9 mouse cellular contexts compared by ENCODE assay signal in the genomic region with DNA sequence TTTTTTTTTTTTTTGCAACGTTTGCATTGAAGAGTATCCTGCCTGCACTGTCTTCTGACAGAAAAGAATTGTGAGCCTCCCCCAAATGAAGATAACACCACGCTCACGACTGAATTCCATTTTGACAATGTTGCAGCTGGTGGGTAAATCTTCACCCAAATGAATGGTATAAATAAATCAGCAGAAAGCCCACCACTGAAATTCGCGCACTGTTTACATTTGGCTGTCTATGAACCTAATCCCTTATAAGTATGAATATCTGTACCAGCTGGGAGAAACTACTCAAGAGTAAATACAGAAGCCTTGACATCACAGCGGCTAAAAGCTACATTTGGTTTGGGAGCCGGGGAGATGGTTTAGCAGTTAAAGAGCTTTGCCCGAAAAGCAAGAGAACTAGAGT.
A peak's percentile ranks its signal among the peaks of the same experiment; 100 is the strongest.
DNase-seq lines count a peak whose midpoint lies in the region; ATAC-seq lines count a peak whose summit lies in the region.
"Had no signal": no experiment of that assay in that cellular context is flagged by ENCODE, and none has a peak within 500 bp of the region (broad histone marks: within the 10 kb centered on the region; RNA-seq: fewer than 3 reads in every experiment).

No protein-coding gene starts in this region.

- no peak for ATAC-seq in lung, embryonic 16.5 days (ENCODE audit: low read depth)
- ATAC-seq in stomach, embryonic 14.5 days (ENCODE audit: insufficient number of reproducible peaks, insufficient read depth, low FRiP score, low read depth), result peak; percentile 71; the same call in 1 of the 2 replicates

- WGBS in lung, embryonic 16.5 days, result 22% methylated on average over 8 of the region's 8 CpGs
- WGBS in limb, embryonic 10.5 days, result 68% methylated on average over 8 of the region's 8 CpGs
- WGBS in stomach, embryonic 14.5 days, result 14% methylated on average over 8 of the region's 8 CpGs

- no peaks in the 10 kb centered on the region for H3K27me3 ChIP-seq in lung, embryonic 16.5 days (ENCODE audit: control insufficient read depth, insufficient read depth, low read depth, low read length)
- H3K27me3 ChIP-seq in limb, embryonic 10.5 days (ENCODE audit: low read depth, poor library complexity, severe bottlenecking), result no peaks in the 10 kb centered on the region
- no peaks in the 10 kb centered on the region for H3K27me3 ChIP-seq in stomach, embryonic 14.5 days (ENCODE audit: control insufficient read depth, insufficient read depth, low read length)

- H3K4me1 ChIP-seq in lung, embryonic 16.5 days (replicated peaks; ENCODE audit: control insufficient read depth, insufficient read depth, low read length), result peaks cover 4% of the 10 kb centered on the region; the same call in 1 of the 2 replicates
- peaks cover 15% of the 10 kb centered on the region for H3K4me1 ChIP-seq in limb, embryonic 10.5 days
- no peaks in the 10 kb centered on the region; the same call in 1 of the 2 replicates for H3K4me1 ChIP-seq in stomach, embryonic 14.5 days (ENCODE audit: control insufficient read depth, insufficient read depth, low read length)

- no peak overlapping the region; the same call in 1 of the 2 replicates for H3K9ac ChIP-seq in lung, embryonic 16.5 days (ENCODE audit: low read length)
- H3K9ac ChIP-seq in stomach, embryonic 14.5 days (replicated peaks; ENCODE audit: low read depth, low read length), result no peak overlapping the region

- H3K27ac ChIP-seq in lung, embryonic 16.5 days (ENCODE audit: low read length), result no peak overlapping the region
- peak overlapping the region; percentile 81 for H3K27ac ChIP-seq in limb, embryonic 10.5 days
- H3K27ac ChIP-seq in stomach, embryonic 14.5 days (ENCODE audit: low read length), result peak overlapping the region; percentile 52

- H3K4me2 ChIP-seq in lung, embryonic 16.5 days (ENCODE audit: low read depth, low read length), result peak overlapping the region; percentile 73
- H3K4me2 ChIP-seq in stomach, embryonic 14.5 days (replicated peaks; ENCODE audit: low read depth, low read length), result peak overlapping the region; percentile 64

- no peaks in the 10 kb centered on the region for H3K9me3 ChIP-seq in lung, embryonic 16.5 days (ENCODE audit: control insufficient read depth, low read length)
- H3K9me3 ChIP-seq in limb, embryonic 10.5 days (replicated peaks), result no peaks in the 10 kb centered on the region
- no peaks in the 10 kb centered on the region for H3K9me3 ChIP-seq in stomach, embryonic 14.5 days (ENCODE audit: control insufficient read depth, low read depth, low read length)

- DNase-seq in embryo, embryonic 10.5 days (ENCODE audit: low spot score), result peak; percentile 15
- DNase-seq in embryo, embryonic 9.5 days (ENCODE audit: extremely low spot score), result no peak
- DNase-seq in lung, postnatal 25 days (ENCODE audit: low spot score), result no peak
- DNase-seq in limb, embryonic 10.5 days (ENCODE audit: low spot score), result no peak
- no peak for DNase-seq in left cerebral cortex, postnatal 10 days (ENCODE audit: extremely low spot score in 1 of 2, low spot score in 2 of 2)
- no peak for DNase-seq in spleen, postnatal 14 days (ENCODE audit: low spot score in 2 of 2)

- intact Hi-C loops in left cerebral cortex, postnatal 10 days (cut with DNase I), result no loop called here

- H3K4me3 ChIP-seq in lung, embryonic 16.5 days (ENCODE audit: low read length), result peak overlapping the region; percentile 52
- no peak overlapping the region for H3K4me3 ChIP-seq in limb, embryonic 10.5 days
- H3K4me3 ChIP-seq in stomach, embryonic 14.5 days (ENCODE audit: low read depth, low read length), result peak overlapping the region; percentile 31
- H3K4me3 ChIP-seq: myocyte had no signal

- H3K36me3 ChIP-seq in lung, embryonic 16.5 days (ENCODE audit: control insufficient read depth, insufficient read depth, low read length), result no peaks in the 10 kb centered on the region
- no peaks in the 10 kb centered on the region for H3K36me3 ChIP-seq in limb, embryonic 10.5 days
- H3K36me3 ChIP-seq in stomach, embryonic 14.5 days (ENCODE audit: control insufficient read depth, insufficient read depth, low read length), result no peaks in the 10 kb centered on the region
